Mouse (Mus musculus) limb, embryonic 11.5 days (tissue): ENCODE measurements around the gene Npcd. TPM values are rescaled to one million over a fixed set of nuclear protein-coding genes. Genes with fewer than 3 reads are reported as not detected.
A peak's percentile ranks its signal among the peaks of the same experiment; 100 is the strongest.

Experiments used
- ATAC-seq: fragments of 200-750 bp; cut with Nextera tagmentation; 2 replicates; pipeline ENCODE4 v1.8.0; 2017; ENCODE audit warnings: low read depth; ENCODE audit not compliant: insufficient number of reproducible peaks, low FRiP score, low TSS enrichment
- DNase-seq: peaks from one replicate; pipeline ENCODE4 v3.0.0-alpha.2; 2015; ENCODE audit warnings: low spot score
- H3K27ac ChIP-seq: fragments of 300-500 bp; sonication (generic); replicated peaks from 2 replicates; pipeline ENCODE4 v1.5.1; 2014; ENCODE audit warnings: low read depth, mild to moderate bottlenecking, low read length
- H3K27me3 ChIP-seq: fragments of 300-500 bp; sonication (generic); 2 replicates; pipeline ENCODE4 v1.6.1; 2014; ENCODE audit warnings: mild to moderate bottlenecking, low read length, mixed read lengths; ENCODE audit not compliant: control insufficient read depth, insufficient read depth
- H3K36me3 ChIP-seq: fragments of 300-500 bp; sonication (generic); 2 replicates; pipeline ENCODE4 v1.6.1; 2014; ENCODE audit warnings: mild to moderate bottlenecking, low read length, moderate library complexity, mixed read lengths; ENCODE audit not compliant: control insufficient read depth, insufficient read depth
- H3K4me1 ChIP-seq: fragments of 300-500 bp; sonication (generic); 2 replicates; pipeline ENCODE4 v1.6.1; 2014; ENCODE audit warnings: low read length, mixed read lengths; ENCODE audit not compliant: control insufficient read depth, insufficient read depth
- H3K4me2 ChIP-seq: fragments of 300-500 bp; sonication (generic); 2 replicates; pipeline ENCODE4 v1.6.1; 2014; ENCODE audit warnings: low read depth, mild to moderate bottlenecking, moderate library complexity; ENCODE audit not compliant: severe bottlenecking
- H3K4me3 ChIP-seq: fragments of 300-500 bp; sonication (generic); 2 replicates; pipeline ENCODE4 v1.5.1; 2014; ENCODE audit warnings: low read depth, low read length
- H3K9ac ChIP-seq: fragments of 300-500 bp; sonication (generic); 2 replicates; pipeline ENCODE4 v1.6.1; 2014; ENCODE audit warnings: mild to moderate bottlenecking, low read length
- H3K9me3 ChIP-seq: fragments of 300-500 bp; sonication (generic); 2 replicates; pipeline ENCODE4 v1.6.1; 2016; ENCODE audit warnings: low read length; ENCODE audit not compliant: control insufficient read depth
- WGBS: fragments of 180-500 bp; shearing (Covaris S2); extraction: QIAGEN DNeasy Blood & Tissue Kit; methylation state at CpG from one replicate; pipeline ENCODE4 v1.1.7; 2014; 5-methylcytosine and 5-hydroxymethylcytosine counted together
- polyA plus RNA-seq: library from polyadenylated mRNA; unstranded; fragments of >200 nt; fragmentation: Nextera tagmentation; extraction: Ambion mirVana; gene quantifications from 2 replicates; pipeline ENCODE4 v1.2.1, GENCODE M21; 2014

Gene Npcd
- polyA plus RNA-seq, 1 experiment from 2014 or later: not detected

DNA sequence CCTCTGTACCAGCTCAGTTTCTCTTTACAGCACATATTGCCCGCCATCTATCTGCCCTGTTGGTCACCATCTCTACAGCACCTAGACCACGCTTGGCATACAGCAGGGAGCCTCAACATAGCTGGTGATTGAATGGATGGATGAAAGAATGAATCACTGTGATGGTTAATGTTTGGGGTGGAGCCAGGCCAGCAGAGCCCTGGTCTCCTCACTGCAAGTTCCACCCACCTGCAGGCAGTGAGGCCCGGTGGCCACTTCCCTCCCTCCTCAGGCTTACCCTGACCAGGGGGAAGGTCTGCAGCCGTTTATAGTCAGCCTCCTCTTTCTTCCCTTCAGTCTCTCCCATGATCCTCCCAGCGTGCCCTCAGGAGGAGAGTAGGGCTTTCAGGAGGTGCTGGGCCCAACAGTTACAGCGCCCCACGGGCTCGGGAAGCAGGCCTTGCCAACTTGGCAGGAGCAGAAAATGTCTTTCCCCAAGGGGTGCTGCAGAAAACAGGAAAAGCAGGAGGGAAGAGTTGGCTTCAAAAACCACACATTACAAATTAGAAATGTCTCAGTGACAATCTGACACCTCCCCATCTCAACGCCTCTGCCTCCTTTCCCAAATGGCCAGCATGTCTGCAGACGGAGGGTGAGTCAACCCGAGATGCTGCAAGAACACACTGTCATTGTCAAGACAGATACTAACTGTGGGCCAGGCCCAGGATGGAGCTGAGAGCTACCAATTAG lies 69.3 kb downstream of the Npcd start:
- no peak overlapping the region for H3K4me3 ChIP-seq
- H3K27ac ChIP-seq: no peak overlapping the region
- ATAC-seq (no peak), DNase-seq (no peak)
- H3K4me2 ChIP-seq: no peak overlapping the region
- no peaks in the 10 kb centered on the region for H3K4me1 ChIP-seq
- H3K9me3 ChIP-seq: no peaks in the 10 kb centered on the region
- H3K27me3 ChIP-seq: no peaks in the 10 kb centered on the region
- 84% methylated on average over 11 of the region's 11 CpGs for WGBS
- 0 out of 2 replicates have a peak overlapping the region, but pooled peaks have one; percentile 12 for H3K9ac ChIP-seq
- no peaks in the 10 kb centered on the region; the same call in 1 of the 2 replicates for H3K36me3 ChIP-seq

DNA sequence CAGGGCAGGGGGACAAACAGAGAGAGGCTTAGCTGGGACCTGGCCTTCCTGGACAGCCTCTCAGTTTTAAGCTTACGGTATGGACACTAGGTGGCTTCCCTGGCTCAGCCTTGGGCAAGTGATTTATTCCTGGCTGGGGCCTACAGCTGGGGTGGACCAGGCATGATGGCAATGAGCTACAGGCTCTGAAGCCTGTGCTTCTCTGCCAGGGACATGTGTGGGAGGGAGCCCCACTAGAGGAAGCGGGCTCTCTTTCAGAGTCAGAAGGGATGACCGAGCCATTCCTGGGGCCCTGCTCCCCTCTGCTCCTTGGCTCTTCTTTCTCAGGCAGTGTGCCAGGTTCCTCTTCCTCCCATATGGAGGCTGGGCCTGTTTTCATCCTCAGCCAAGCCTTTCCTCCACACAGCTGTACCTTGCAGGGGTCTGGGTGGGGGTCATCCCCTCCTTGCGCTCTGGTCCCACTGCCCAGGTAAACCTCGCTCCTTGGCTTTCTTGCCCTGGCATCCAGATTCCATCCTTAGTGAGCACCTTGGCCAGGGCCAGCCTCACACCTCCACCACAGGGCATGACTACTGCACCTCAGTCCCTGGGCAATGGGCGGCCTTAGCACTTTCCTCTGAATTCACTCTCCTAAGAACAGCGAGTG lies 70.3 kb downstream of the Npcd start:
- ATAC-seq: no peak
- H3K4me2 ChIP-seq: no peak overlapping the region
- H3K9me3 ChIP-seq: no peaks in the 10 kb centered on the region
- H3K4me3 ChIP-seq: no peak overlapping the region
- no peaks in the 10 kb centered on the region for H3K27me3 ChIP-seq
- WGBS: 90% methylated on average over 7 of the region's 7 CpGs
- no peak for DNase-seq
- no peak overlapping the region for H3K9ac ChIP-seq
- H3K27ac ChIP-seq: no peak overlapping the region
- no peaks in the 10 kb centered on the region for H3K4me1 ChIP-seq
- H3K36me3 ChIP-seq: no peaks in the 10 kb centered on the region; the same call in 1 of the 2 replicates

DNA sequence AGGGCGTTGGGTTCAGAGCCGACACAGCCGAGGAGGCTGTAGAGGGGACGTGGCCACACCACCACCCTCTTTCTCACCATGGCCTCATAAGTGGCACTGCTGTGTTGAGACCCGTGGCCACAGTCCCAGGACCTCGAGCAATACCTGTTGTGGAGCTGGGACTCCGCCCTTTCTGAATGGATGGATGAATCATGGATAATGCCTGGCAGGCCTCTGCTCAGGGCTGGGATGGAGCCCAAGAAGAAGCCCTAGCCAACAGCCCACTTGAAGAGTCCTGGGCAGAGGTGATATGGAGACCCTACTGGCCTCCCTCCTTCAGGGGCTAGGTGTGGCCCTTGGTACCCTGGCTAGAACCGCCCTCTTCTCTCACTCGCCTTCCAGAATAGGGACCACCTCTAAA lies 71.0 kb downstream of the Npcd start:
- Histone ChIP-seq H3K4me1 (no peaks in the 10 kb centered on the region), H3K36me3 (no peaks in the 10 kb centered on the region; the same call in 1 of the 2 replicates), H3K9ac (no peak overlapping the region), H3K9me3 (no peaks in the 10 kb centered on the region), H3K4me2 (no peak overlapping the region), H3K27me3 (no peaks in the 10 kb centered on the region), H3K27ac (no peak overlapping the region), H3K4me3 (no peak overlapping the region)
- DNase-seq (no peak), ATAC-seq (no peak)
- WGBS: 88% methylated on average over 9 of the region's 9 CpGs

DNA sequence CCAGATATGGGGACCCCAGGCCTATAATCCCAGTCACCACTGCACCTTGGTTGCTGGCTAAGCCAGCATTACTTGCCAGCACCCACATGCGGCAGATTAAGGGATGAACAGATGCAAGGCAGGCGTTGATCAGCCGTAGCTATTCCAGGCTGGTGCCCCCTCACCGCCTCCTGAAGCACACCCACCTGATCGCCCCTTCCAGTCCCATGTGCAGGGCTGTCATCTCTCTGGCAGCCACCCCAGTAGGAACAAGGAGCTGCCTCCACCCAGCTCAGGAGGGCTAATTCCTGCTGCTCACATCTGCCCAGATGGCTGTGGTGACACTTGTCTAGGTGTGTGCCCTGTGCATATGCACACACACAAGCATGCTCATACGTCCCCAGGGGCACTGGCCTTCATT lies 73.1 kb downstream of the Npcd start:
- H3K9ac ChIP-seq: no peak overlapping the region; the same call in 1 of the 2 replicates
- ATAC-seq (no peak), DNase-seq (no peak)
- no peaks in the 10 kb centered on the region for H3K27me3 ChIP-seq
- no peak overlapping the region for H3K4me2 ChIP-seq
- H3K36me3 ChIP-seq: no peaks in the 10 kb centered on the region; the same call in 1 of the 2 replicates
- H3K27ac ChIP-seq: no peak overlapping the region
- H3K4me1 ChIP-seq: no peaks in the 10 kb centered on the region
- 88% methylated on average over 6 of the region's 6 CpGs for WGBS
- H3K9me3 ChIP-seq: no peaks in the 10 kb centered on the region
- no peak overlapping the region for H3K4me3 ChIP-seq

DNA sequence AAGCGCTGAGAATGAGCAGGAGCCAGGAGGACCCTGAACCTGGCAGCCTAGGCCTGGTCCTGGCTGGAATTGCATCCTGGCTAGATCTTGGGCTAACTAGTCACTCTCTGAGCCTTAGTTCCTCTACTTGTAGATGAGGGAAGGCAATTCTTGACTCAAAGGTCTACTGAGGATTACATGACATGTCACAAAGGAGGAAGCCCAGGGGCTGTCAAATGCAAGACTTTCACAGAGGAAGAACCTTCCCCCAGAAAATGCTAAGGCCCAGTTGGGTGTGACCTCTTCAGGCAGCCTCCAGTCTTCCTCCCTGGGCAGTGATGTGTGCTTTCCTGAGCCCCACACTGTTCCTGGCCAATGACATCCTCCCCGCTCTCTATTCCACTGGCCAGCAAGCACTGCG lies 76.9 kb downstream of the Npcd start:
- ATAC-seq: no peak
- no peak overlapping the region for H3K27ac ChIP-seq

DNA sequence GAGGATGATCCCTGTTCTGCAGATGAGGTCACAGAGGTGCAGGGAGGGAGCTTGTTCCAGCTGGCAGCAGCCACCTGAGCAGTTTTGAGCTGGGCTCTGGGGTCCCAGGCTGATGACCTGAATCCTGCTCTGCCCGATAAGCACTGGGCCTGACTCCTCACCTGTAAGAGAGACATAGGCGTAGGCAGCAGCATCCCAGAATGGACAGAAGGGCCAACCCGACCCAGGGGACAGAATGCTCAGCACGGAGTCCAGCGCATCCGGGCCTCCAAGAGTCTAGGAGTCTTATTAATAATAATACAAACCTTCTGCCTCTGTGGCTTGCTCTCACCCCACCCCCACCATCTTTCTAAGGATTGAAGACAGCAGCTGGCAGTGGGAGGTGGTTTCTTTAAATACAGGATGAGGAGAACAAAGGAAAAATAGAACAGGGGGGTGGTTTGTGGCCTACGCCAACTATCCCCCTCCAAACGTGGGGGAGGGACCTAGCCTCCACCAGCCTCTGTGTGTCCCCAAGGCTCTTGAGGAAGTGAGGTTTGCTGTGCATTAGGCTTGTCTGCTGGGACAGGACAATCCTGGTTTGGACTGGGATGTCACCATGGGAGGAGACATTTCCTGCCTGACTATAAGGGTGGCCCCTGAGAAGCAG lies 77.9 kb downstream of the Npcd start:
- no peaks in the 10 kb centered on the region for H3K36me3 ChIP-seq
- WGBS: 73% methylated on average over 8 of the region's 8 CpGs
- H3K4me3 ChIP-seq: no peak overlapping the region
- ATAC-seq: no peak
- no peak for DNase-seq
- no peak overlapping the region for H3K4me2 ChIP-seq
- no peak overlapping the region for H3K9ac ChIP-seq
- H3K4me1 ChIP-seq: no peaks in the 10 kb centered on the region
- no peaks in the 10 kb centered on the region for H3K9me3 ChIP-seq
- no peak overlapping the region for H3K27ac ChIP-seq
- H3K27me3 ChIP-seq: no peaks in the 10 kb centered on the region

More for the DNA sequence above, 76.9 kb downstream of the Npcd start:
- Histone ChIP-seq H3K9ac (no peak overlapping the region), H3K36me3 (no peaks in the 10 kb centered on the region; the same call in 1 of the 2 replicates), H3K9me3 (no peaks in the 10 kb centered on the region), H3K4me2 (no peak overlapping the region), H3K4me3 (no peak overlapping the region), H3K4me1 (no peaks in the 10 kb centered on the region), H3K27me3 (no peaks in the 10 kb centered on the region)
- no peak for DNase-seq
- WGBS: 96% methylated on average over 3 of the region's 3 CpGs

DNA sequence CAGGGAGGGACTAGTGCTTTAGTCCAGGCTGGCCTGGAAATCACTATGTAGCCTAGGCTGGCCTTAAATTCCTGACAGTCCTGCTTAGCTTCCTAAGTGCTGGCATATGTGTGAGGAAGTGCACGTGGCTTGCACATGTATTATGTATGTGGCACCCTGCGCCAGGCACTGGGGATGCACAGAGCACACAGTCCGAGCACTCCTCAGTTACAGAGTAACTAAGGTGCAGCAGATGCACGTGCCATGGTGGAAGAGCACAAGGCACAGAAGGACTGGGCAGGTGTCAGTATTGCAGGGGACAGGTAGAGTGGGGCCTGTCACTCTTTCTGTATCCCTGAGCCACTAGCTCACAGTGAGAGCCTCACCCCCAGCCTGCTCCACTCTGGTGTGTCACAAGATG lies 78.9 kb downstream of the Npcd start:
- ATAC-seq (no peak), DNase-seq (no peak)
- Histone ChIP-seq H3K27ac (no peak overlapping the region), H3K4me3 (no peak overlapping the region), H3K36me3 (no peaks in the 10 kb centered on the region), H3K9ac (no peak overlapping the region), H3K9me3 (no peaks in the 10 kb centered on the region), H3K4me2 (no peak overlapping the region), H3K4me1 (no peaks in the 10 kb centered on the region), H3K27me3 (no peaks in the 10 kb centered on the region)
- WGBS: 90% methylated on average over 4 of the region's 4 CpGs

DNA sequence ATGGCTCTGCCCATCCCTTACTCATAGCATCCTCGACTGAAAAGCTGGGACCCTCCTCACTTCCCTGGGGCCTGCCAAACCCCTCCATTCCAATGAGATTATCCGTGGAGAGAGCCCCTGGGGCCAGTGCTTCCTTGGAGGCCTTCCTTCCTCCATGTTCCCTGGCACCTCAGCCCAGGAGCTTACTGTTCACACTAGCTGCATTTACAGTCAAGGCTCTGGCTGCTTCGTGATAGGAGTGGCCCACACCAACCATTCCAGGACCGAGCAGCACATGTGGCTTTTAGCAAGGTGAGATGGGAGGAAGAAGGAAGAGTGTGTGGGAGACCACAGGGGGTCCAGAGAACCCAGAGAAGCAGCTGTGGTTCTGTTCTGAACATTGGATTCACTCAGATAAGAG lies 80.2 kb downstream of the Npcd start:
- Histone ChIP-seq H3K4me2 (no peak overlapping the region), H3K27me3 (no peaks in the 10 kb centered on the region), H3K27ac (no peak overlapping the region), H3K36me3 (no peaks in the 10 kb centered on the region), H3K9me3 (no peaks in the 10 kb centered on the region), H3K4me1 (no peaks in the 10 kb centered on the region), H3K4me3 (no peak overlapping the region), H3K9ac (no peak overlapping the region)
- WGBS: 50% methylated on average over 4 of the region's 4 CpGs
- DNase-seq (no peak), ATAC-seq (no peak)
